Mouse (Mus musculus) erythroblast, adult 5-6 weeks (primary cell): Measurements from ENCODE around the gene BC055324. TPM values are rescaled to one million over a fixed set of nuclear protein-coding genes. Genes with fewer than 3 reads are reported as not detected.

Source experiments
- ATAC-seq: replicated peaks from 2 replicates; pipeline ENCODE4 v1.8.0; 2016; ENCODE audit warnings: moderate number of reproducible peaks, mild to moderate bottlenecking, moderate TSS enrichment, inconsistent platforms; ENCODE audit not compliant: poor library complexity, low FRiP score, severe bottlenecking
- total RNA-seq, 2 experiments: library from RNA; stranded (forward) in 1 of 2; stranded (reverse) in 1 of 2; fragments of 150-400 nt in 1 of 2; fragments of 200-764, 138-1000 nt in 1 of 2; gene quantifications; 2 replicates each; pipeline versions ENCODE4 v1.2.3 to v1.2.4; 2015 to 2017; ENCODE audit warnings: low replicate concordance in 2 of 2

Gene BC055324
- total RNA-seq, 2 experiments from 2014 or later, result 5.4 to 6.9 TPM

DNA sequence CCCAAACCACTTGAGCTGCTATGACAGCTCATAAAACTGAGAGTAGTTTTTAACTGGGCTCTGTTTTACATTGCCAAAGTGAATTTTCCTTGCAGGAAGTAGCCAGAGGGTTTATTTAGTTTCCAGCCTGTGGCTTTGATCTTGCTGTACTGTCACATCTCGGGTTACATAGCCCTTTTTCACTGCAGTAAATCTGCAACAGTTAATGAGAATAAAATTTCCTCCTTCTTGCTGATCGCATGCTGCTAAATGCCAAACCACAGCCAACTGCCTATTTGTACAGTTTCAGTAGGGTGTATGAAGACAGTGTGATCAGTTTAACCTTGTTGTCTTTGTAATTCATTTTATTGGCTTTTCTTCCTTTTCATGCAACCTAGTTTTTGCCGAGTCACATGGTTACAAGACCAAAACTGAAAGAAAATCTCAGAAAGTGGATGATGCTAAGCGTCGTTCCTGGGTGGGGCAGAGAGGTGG lies 96.3 kb downstream of the BC055324 start:
- no peak for ATAC-seq

Other genes with a start within 250 kb of the BC055324 start
- gene Kifap3, start 215.2 kb downstream of the BC055324 start, total RNA-seq (2015; ENCODE audit: low replicate concordance), result 0.19 and 1.5 TPM in 2 replicates
- gene Kifap3, start 215.2 kb downstream of the BC055324 start, total RNA-seq (2017; ENCODE audit: low replicate concordance), result 1.3 and 1.7 TPM in 2 replicates
- gene Scyl3, start 65.7 kb downstream of the BC055324 start, total RNA-seq (2015; ENCODE audit: low replicate concordance), result 10.9 and 25.9 TPM in 2 replicates
- 6.4 and 6.5 TPM in 2 replicates for gene Scyl3, start 65.7 kb downstream of the BC055324 start, total RNA-seq (2017; ENCODE audit: low replicate concordance)
- gene Mettl18, start 93 bp upstream of the BC055324 start, total RNA-seq (2015; ENCODE audit: low replicate concordance), result 1.9 TPM in 1 of 2 replicates, not detected in the other
- gene Mettl18, start 93 bp upstream of the BC055324 start, total RNA-seq (2017; ENCODE audit: low replicate concordance), result 0.94 and 1.4 TPM in 2 replicates
- not detected in 2 replicates for gene Sele, start 53.4 kb upstream of the BC055324 start, total RNA-seq (2015; ENCODE audit: low replicate concordance)
- not detected in 2 replicates for gene Sele, start 53.4 kb upstream of the BC055324 start, total RNA-seq (2017; ENCODE audit: low replicate concordance)
- 74.2 and 94.7 TPM in 2 replicates for gene Sell, start 67.2 kb upstream of the BC055324 start, total RNA-seq (2015; ENCODE audit: low replicate concordance)
- gene Sell, start 67.2 kb upstream of the BC055324 start, total RNA-seq (2017; ENCODE audit: low replicate concordance), result 43.8 and 69.9 TPM in 2 replicates
- gene Selp, start 120.5 kb upstream of the BC055324 start, total RNA-seq (2015; ENCODE audit: low replicate concordance), result 1.3 TPM in 1 of 2 replicates, not detected in the other
- 0.84 TPM in 1 of 2 replicates, not detected in the other for gene Selp, start 120.5 kb upstream of the BC055324 start, total RNA-seq (2017; ENCODE audit: low replicate concordance)
- gene F5, start 157.0 kb upstream of the BC055324 start, total RNA-seq (2015; ENCODE audit: low replicate concordance), result 12.7 and 15.8 TPM in 2 replicates
- gene F5, start 157.0 kb upstream of the BC055324 start, total RNA-seq (2017; ENCODE audit: low replicate concordance), result 6.0 and 6.2 TPM in 2 replicates